Mouse (Mus musculus) cerebellum, adult (tissue): ENCODE measurements around the gene Cd9.

Experiments
- ATAC-seq: cut with Nextera tagmentation; 2 replicates; pipeline ENCODE4 v1.9.2; 2017; ENCODE audit warnings: mild to moderate bottlenecking, moderate library complexity, mixed read lengths; ENCODE audit not compliant: insufficient number of reproducible peaks, low FRiP score, low TSS enrichment

Cd9 gene

DNA sequence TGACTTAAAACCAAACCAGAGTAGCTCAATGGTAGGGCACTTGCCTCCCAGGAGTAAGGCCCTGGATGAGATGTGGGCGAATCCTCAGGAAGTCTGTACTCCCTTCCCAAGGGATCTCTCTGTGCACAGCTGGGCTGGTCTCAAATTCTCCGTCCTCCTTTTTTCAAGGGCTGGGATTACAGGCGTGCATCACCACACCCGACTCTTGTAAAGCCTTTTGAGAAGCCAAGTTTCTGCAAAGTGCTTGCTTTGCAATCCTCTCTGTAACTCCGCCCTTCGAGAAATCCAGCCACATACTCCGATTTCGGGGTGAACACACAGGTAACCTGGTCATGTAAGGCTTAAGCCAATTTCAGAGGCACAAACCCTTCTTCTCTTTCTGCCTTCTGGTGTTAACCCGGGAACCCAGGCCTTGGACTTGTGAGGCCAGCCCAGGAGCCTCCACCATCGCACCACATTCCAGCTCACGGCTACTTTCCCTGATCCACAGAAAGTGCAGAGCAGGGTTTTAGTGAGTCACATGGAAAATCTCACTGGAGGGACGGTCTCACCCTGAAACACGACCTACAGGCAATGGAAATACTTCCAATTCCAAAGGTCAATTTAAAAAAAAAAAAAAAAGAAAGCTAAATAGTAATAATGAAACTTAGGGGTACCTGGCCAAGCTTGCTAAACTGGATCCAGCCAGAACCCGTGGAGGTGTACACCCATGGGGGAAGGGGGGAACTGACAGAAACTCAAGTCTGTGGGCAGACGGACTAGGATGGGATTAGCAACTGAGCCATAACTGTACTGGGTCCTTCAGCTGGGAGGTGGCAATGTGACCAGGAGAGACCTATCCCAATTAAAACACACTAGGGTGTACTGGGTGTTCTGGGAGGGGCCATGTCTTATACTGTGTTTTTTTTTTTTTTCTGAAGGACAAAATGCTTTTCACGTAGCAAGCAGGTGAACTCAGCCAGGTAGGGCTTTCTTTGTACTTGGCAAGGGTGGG is 16.2 kb downstream of the Cd9 start:
- ATAC-seq = no peak

DNA sequence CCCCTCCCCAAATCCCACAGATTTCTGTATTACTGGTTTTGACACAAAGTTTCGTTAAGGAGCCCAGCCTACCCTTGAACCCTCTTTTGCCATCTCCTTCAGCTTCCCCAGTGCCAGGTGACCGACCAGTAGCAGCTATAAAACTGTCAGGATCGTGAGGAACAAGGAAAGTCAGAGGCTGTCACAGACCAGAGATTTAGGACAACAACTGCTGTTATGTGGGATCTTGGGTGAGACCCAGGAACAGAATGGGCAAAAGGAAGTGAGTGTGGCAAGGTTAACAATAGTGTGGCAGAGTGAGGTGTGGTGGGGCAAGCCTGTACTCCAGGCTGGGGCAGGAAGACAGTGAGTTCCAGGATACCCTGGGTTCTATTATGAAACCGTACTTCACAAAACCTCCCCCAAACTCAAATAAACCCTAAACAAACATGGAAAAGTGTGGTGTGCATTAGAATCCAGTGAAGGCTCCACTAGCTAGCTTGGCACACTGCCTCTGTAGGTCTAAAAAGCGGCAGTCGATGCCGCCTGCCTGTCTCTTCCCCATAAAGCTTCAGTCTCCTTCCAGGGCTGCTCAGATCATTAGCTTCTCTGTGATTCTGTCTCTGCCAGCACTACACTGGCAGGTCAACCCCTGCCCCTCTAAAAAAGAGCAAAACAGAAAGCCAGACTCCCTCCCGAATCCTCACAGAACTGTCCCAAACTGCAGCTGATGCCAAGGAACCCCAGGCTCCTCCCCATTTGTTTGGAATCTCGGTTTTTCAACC is 17.6 kb downstream of the Cd9 start:
- no peak for ATAC-seq

DNA sequence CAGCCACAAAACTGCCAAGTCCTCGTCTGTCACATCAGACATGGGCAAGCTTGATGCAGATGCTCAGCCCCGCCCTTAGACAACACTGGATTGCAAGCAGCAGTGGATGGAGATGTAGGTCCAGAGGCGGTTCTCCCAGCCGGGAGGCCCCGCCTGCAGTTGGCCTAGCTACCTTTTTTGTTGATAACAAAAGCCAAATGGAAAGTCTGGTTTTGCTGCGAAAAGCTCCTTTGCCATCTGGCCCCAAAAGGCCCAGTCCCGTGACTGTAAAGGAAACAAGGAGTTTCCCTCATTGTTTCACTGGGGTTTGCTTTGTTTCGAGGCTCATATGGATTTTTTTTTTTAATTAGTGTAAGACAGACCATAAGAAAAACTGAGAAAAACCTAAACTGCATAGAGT is 18.5 kb downstream of the Cd9 start:
- no peak for ATAC-seq

DNA sequence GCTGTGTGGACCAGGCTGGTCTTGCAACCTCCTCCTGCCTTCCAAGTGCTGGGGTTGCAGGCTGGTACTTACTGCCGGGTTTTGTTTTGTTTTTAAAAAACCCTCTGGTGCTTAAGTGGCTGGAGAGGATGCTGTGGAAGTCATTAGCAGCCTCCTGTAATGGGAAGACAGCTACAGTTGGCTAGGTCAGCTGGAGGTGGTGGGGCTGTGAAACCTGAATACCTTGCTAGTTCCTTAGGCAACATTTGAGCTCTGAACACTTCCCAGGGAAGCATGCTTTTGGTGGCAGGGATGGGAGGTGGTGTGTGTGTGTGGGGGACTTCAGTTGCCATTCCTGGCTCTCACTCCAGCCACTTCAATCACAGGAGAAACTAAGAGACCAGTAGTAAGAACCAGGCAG is 19.4 kb downstream of the Cd9 start:
- no peak for ATAC-seq

DNA sequence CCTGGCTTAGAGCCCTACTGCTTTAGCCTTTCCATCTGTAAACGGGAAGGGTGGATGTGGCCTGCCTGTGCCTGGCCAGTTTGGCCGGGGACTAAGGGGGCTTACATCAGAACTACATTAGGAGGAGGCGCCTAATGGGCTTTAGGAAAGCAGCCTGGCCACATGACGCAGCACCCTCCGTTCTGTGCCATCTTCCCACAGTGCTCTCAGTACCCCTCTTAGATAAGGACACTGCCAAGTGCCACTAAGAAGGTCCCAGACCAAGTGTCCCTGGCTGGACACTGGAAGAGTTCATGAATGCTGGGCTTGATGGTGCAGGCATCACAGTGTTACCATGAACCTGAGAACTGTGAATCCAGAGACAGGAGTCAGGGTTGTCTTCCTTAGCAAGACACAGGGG is 20.7 kb downstream of the Cd9 start:
- no peak for ATAC-seq

DNA sequence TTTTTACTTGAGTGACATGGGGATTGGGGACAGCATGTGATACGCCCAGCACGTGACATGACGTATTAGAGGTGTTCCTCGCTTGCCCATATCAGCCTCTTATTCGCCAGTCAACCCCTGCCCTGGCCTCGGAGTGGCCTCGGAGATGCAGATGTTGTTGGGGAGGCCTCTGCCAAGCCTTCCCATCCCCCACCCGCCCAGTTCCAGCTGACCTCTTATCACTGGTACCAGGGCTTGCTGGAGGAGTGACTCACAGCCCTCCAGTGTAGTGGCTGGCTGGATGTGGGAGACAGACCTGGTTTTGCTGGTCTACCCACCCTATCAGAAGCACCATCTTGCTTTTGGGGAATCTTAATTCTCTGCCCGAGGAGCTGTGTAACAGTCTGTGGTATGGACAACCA is 21.3 kb downstream of the Cd9 start:
- ATAC-seq = no peak

DNA sequence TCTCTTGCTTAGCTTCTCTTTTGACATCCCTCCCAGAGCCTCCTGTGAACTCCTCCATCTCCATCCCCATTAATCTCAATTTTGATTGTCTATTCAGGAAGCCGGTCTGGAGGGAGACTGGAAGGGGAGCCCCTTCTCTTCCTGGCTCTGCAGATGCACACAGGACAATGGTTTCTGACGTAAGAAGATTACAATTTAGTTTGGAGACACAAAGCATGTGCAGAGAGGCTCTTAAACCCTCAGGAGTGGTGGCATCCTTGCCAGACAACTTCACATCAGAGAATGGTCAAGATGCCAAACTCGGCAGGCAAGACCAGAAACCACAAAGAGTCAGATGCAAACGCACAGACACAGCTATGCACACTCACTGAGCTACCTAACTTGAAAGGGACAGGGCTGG is 22.7 kb downstream of the Cd9 start:
- ATAC-seq = no peak

DNA sequence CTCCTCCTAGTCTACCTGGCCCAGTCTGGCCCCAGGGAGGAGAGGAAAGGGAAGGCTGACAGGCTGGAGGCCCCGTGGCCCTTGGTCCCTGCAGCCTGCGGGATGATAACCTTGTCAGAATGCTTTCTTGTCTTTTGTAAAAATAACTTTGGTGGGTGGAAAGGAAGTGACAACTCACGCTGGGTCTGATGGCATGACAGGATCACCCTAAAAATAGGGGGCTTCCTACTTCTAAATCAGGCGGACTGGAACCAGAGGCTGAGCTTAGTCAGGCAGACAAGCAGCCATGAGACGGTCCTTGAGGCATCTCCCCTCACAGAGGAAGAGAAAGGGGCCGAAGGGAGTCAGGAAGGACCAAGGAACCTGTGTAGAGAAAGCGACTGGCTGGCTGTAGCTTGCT is 23.3 kb downstream of the Cd9 start:
- ATAC-seq = no peak

DNA sequence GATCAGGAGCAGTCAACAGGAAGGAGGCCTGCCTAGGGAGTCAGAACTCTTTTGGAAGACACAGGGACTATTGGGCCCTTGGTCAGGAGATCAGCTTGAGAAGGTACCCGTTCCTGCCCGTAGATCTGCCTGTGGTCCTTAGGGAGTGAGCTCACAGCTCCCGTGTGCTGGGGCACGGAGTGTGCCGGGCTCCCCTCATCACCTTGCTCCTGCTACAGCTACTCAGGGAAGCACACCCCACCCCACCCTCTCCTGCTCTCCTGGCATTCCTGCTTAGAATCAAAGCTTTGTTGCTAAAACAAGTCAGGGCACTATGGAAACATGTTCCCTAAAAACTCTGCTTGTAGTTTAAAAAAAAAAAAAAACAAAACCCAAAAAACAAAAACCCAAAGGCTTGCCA is 24.0 kb downstream of the Cd9 start:
- ATAC-seq = no peak

DNA sequence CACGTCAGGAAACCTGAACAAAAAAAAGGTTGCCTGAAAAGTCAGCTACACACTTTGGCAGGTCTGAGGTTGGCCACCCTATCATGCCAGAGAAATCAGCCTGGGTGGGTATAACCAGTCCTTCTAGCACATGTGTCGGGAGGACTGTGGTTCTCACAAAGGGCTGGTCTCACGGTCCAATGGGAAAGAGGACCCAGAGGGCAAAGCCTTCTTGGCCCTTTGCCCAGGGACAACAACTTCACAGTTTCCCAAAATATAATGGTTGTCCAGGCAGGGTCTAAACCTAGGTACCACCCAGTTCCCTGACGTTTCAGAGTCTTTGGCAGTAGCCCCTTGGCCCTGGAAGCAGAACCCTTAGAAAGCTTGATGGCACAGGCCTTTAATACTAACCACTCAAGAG is 25.4 kb downstream of the Cd9 start:
- ATAC-seq = no peak

DNA sequence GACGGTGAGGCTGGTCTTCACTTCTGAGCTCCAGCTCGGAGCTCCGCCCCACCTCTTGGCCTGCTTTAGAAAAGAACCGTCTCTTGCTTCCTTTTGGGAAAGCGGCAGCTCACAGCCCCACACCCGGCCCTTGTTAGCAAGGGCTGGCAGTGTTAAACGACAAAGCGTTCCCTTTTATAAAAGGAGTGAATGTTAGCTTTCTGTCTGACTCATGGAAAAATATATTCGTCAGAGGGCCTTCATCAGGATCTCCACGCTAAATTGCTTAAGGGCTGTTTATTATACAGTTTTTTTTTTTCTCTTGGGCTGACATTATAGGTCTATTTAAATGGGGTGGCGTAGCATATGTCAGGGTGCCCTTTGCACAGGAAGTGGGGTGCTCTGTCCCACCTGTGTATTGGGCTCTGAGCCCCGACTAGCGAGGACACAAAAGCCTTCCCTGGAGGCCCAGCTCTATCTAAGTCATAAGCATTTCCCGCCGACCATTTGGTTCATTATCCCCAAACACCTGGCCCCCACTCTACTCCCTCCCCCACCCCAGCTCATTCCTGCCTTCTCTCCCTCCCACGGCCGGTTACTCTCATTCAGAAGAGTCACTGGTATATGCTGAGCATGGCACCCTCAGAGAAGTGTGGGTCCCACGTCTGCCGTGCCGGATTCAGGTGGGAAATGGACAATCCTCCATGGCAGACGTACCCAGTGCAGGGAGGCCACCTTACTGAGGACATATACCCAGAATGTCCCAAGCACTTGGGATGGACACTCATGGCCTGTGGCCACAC is 26.2 kb downstream of the Cd9 start:
- no peak for ATAC-seq

DNA sequence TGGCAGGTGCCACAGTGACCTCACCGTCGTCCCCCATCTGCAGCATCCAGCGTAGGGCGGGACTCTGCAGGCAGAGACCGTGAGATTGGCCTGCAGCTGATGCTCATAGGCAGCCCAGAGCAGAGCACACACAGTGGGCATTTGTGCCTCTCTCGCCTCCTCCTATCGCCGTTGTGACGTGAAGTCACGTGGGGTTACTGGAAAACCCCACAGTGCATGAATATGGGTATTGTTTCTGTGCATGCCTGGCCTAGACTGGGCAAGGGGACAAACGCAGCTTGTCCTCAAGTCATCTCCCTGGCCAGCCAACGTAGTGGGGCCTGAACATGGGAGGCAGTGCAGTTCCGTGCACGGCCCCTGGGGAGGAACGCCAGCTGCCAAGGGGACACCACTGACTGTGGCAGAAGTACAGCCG is 27.3 kb downstream of the Cd9 start:
- peak; percentile 43; the same call in 1 of the 2 replicates for ATAC-seq

DNA sequence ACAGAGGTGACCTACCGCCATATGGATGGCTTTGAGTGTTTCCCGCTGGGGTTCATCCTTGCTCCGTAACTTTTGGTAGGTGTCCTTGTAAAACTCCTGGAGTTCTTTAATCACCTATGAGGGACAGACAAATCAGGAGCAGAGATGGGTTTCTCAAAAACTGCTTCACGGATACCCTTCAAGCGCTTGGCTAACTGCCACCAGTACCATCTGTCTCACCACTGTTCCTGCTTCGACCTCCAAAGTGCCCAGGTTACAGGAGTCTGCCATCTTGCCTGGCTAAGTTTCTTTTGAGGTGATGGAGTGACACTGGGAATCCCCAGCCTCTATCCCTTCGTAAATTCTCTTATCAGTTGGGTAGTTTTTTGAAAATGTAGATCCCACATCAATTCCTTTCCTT is 32.3 kb downstream of the Cd9 start:
- no peak for ATAC-seq

DNA sequence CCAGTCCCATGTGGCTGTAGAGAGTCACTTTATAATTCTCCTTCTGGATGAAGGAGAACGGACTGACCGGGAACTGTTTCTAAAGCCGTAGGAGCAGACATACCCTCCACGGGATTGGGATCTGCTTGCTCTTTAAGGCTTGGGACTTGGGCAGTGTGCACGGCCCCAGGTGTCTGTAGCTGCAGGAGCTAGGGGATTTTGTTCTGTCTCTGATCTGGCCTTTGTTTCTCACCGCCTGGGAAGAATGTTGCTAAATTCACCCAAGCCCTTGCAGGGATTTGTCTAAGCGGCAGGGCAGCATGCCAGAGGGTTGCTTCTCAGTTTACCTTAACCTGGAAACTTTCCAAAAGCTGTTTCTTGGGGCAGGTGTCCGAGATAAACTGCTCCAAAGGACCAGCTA is 32.8 kb downstream of the Cd9 start:
- no peak for ATAC-seq

DNA sequence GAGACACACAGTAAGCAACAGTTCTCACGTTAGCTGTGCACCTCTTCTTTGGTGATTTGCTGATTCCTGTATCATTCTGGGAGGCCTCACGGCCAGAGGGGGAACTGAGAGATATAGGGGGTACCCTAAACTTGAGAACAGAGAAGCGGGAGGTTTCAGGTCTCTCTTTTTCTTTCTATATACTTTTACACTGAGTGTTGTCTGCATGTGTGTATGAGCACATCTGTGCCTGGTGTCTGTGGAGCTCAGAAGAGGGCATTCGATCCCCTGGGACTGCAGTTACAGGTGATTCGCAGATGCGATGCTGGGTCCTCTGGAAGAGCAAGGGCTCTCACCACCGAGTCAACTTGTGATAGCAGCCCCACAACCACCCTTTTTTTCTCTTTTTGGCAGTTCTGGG is 33.3 kb downstream of the Cd9 start:
- no peak for ATAC-seq

DNA sequence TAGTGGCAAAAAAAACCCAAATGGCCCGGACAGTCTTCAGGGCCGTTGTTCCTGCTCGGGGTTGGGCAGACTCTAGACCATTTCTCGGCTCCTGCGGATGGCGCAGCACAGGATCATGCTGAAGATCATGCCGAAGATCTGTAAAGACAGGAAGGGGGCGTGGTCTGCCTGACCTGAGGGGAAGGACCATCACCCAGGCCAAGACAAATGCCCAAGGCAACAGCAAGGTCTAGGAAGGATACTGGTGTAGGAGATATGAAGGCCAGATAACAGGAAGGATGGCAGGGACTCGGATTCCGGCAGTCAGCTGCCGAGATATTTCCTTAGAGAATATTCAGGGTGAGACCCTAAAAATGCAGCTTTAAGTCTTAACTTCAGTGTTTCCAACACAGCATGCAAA is 34.0 kb downstream of the Cd9 start:
- ATAC-seq = no peak

DNA sequence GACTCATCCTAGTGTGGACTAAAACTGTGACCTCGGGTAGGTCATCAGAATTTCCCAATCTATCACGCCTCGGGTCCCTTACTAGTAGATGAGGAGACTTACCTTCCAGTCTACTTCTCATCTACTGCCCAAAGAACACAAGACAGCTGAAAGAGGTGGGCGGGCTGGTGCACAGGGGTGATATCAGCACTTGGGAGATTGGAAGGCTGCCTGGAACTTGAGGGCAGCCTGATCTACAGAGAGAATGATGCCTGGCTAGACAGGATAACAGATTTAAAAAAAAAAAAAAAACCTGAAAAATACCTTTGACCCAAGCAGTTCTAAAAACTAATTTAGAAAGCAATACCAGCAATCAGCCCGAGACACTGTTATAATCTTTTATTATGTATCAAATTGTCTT is 34.7 kb downstream of the Cd9 start:
- no peak for ATAC-seq

DNA sequence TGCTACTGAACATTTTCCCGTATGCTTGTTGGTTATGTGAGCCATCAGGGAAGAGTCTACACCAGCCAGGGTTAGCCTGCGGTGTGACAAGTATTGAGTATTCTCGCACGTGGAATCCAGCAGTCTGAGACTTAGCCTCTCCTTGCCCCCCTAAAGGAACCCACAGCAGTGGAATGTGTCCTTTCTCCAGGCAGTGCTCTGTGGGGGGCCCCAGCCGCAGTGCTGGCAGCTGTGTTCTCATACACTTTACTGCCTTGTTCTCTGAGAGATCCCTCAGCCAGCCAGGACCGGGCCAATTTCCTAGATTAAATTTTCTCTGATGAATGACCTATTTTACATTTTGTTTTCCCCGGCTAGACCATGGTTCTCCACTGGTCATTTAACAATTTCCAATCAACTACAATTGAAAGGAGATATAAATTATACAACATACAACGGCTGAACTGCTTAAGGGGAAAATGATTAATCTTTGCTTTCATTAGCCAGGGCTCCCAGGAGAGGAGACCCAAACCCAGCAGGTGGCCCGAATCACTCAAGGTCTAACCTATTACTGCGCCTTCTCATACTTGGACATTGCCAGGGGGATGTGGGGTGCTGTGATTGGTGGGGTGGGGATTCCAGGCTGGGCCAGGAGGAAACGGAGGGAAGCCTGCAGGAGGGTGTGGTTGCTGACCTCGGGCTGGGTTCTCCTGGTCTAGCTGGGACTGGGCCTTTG is 38.6 kb downstream of the Cd9 start:
- no peak for ATAC-seq

DNA sequence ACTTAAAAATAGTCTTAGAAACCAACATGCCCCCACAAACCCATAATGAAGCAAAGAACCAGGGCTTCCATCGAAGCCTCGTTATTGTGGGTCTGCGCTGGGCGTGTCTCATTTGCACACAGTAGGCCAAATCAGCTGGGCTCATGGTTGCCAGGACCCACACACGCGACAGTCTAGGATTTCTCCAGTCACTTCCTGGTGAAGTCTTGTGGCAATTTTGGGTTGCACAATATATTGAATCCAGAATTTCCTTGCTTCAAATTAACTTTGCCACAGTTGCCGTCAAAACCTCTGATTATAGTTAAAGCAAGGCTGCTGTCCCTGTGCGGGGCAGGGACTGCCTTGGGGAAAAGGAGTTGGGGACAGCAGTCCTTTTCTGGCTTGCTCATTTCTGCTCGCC is 39.9 kb downstream of the Cd9 start:
- ATAC-seq = no peak

DNA sequence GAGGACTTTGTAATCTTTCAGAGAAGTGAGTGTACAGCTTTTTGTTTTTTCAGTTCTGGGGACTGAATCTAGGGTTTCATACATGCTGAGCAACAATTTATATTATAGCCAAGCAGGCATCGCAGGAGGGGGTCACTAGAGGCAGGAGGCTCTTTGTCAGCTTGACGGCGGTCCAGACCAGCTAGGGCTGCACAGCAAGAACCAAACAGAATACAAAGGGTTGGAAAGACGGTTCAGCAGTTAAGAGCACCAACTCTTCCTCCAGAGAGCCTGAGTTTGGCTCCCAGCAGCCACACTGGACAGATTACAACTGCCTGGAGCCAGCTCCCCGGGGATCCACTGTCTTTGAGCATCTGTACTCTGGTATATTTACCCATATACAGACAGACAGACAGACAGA is 40.3 kb downstream of the Cd9 start:
- no peak for ATAC-seq
